Mouse (Mus musculus) embryonic facial prominence, embryonic 12.5 days (tissue): ENCODE results near the gene Wipi1. TPM values are rescaled to one million over a fixed set of nuclear protein-coding genes. Genes with fewer than 3 reads are reported as not detected.

Source experiments
- ATAC-seq: fragments of 200-750 bp; cut with Nextera tagmentation; 2 replicates; pipeline ENCODE4 v1.8.0; 2017; ENCODE audit not compliant: insufficient number of reproducible peaks, insufficient read depth, low FRiP score, low TSS enrichment
- H3K27ac ChIP-seq: fragments of 300-500 bp; sonication (generic); 2 replicates; pipeline ENCODE4 v1.5.1; 2016; ENCODE audit warnings: mild to moderate bottlenecking
- H3K27me3 ChIP-seq: fragments of 300-500 bp; sonication (generic); 2 replicates; pipeline ENCODE4 v1.6.1; 2016; ENCODE audit warnings: mild to moderate bottlenecking, moderate library complexity
- H3K36me3 ChIP-seq: fragments of 300-500 bp; sonication (generic); 2 replicates; pipeline ENCODE4 v1.6.1; 2016; ENCODE audit warnings: mild to moderate bottlenecking
- H3K4me1 ChIP-seq: fragments of 300-500 bp; sonication (generic); 2 replicates; pipeline ENCODE4 v1.6.1; 2016
- H3K4me2 ChIP-seq: fragments of 300-500 bp; sonication (generic); replicated peaks from 2 replicates; pipeline ENCODE4 v1.6.1; 2016; ENCODE audit warnings: mild to moderate bottlenecking, moderate library complexity
- H3K4me3 ChIP-seq: fragments of 300-500 bp; sonication (generic); 2 replicates; pipeline ENCODE4 v1.5.1; 2016; ENCODE audit warnings: mild to moderate bottlenecking
- H3K9ac ChIP-seq: fragments of 300-500 bp; sonication (generic); 2 replicates; pipeline ENCODE4 v1.6.1; 2016; ENCODE audit warnings: mild to moderate bottlenecking, moderate library complexity
- H3K9me3 ChIP-seq: fragments of 300-500 bp; sonication (generic); 2 replicates; pipeline ENCODE4 v1.6.1; 2016; ENCODE audit warnings: mild to moderate bottlenecking, moderate library complexity
- WGBS: fragments of 180-500 bp; shearing (Covaris S2); methylation state at CpG from one replicate; pipeline ENCODE4 v1.1.7; 2016; 5-methylcytosine and 5-hydroxymethylcytosine counted together
- polyA plus RNA-seq: library from polyadenylated mRNA; unstranded; fragments of >200 nt; fragmentation: Nextera tagmentation; extraction: Ambion mirVana; gene quantifications from 2 replicates; pipeline ENCODE4 v1.2.1, GENCODE M21; 2016

The Wipi1 gene
- polyA plus RNA-seq, 1 experiment from 2014 or later, result 43.0 TPM

GRCm38 (mm10) chr11:109616352-109616751 is 4.6 kb upstream of the Wipi1 start:
- Histone ChIP-seq H3K9ac (no peak overlapping the region), H3K4me1 (no peaks in the 10 kb centered on the region), H3K9me3 (no peaks in the 10 kb centered on the region), H3K4me3 (no peak overlapping the region), H3K36me3 (no peaks in the 10 kb centered on the region), H3K27me3 (no peaks in the 10 kb centered on the region), H3K27ac (no peak overlapping the region), H3K4me2 (no peak overlapping the region)
- 41% methylated on average over 4 of the region's 4 CpGs for WGBS
- no peak for ATAC-seq

- H3K4me1 ChIP-seq, result peaks cover 3% of the 10 kb centered on the region; the same call in 1 of the 2 replicates
- H3K36me3 ChIP-seq, result no peaks in the 10 kb centered on the region
- H3K9me3 ChIP-seq, result no peaks in the 10 kb centered on the region
- no peaks in the 10 kb centered on the region for H3K27me3 ChIP-seq
- ATAC-seq, result no peak
- H3K9ac ChIP-seq, result no peak overlapping the region
- no peak overlapping the region for H3K4me2 ChIP-seq
- no peak overlapping the region for H3K4me3 ChIP-seq
- WGBS, result 59% methylated on average over 9 of the region's 9 CpGs
- no peak overlapping the region for H3K27ac ChIP-seq
Observed at GRCm38 (mm10) chr11:109615286-109615685, 3.5 kb upstream of the Wipi1 start.

- Histone ChIP-seq H3K4me1 (peaks cover 13% of the 10 kb centered on the region), H3K9me3 (no peaks in the 10 kb centered on the region), H3K36me3 (no peaks in the 10 kb centered on the region), H3K27ac (no peak overlapping the region), H3K4me2 (no peak overlapping the region), H3K9ac (no peak overlapping the region), H3K4me3 (no peak overlapping the region), H3K27me3 (no peaks in the 10 kb centered on the region)
- WGBS, result 73% methylated on average over 7 of the region's 7 CpGs
- no peak for ATAC-seq
Observed at GRCm38 (mm10) chr11:109612871-109613529, 1.2 kb upstream of the Wipi1 start.

GRCm38 (mm10) chr11:109610795-109611302 is 918 bp downstream of the Wipi1 start:
- H3K27ac ChIP-seq, result peak overlapping the region; percentile 82
- H3K36me3 ChIP-seq, result no peaks in the 10 kb centered on the region
- H3K4me3 ChIP-seq, result peak overlapping the region; percentile 73
- ATAC-seq, result peak; percentile 38
- peak overlapping the region; percentile 72 for H3K9ac ChIP-seq
- H3K4me1 ChIP-seq, result peaks cover 13% of the 10 kb centered on the region
- H3K4me2 ChIP-seq, result peak overlapping the region; percentile 78
- no peaks in the 10 kb centered on the region for H3K9me3 ChIP-seq
- H3K27me3 ChIP-seq, result no peaks in the 10 kb centered on the region
- under 1% methylated on average over 26 of the region's 26 CpGs for WGBS

- no peaks in the 10 kb centered on the region for H3K9me3 ChIP-seq
- WGBS, result 8% methylated on average over 9 of the region's 9 CpGs
- no peaks in the 10 kb centered on the region for H3K36me3 ChIP-seq
- H3K4me3 ChIP-seq, result peak overlapping the region; percentile 73
- H3K4me1 ChIP-seq, result peaks cover 13% of the 10 kb centered on the region
- H3K27ac ChIP-seq, result peak overlapping the region; percentile 82; the same call in 1 of the 2 replicates
- no peak for ATAC-seq
- no peaks in the 10 kb centered on the region for H3K27me3 ChIP-seq
- peak overlapping the region; percentile 72 for H3K9ac ChIP-seq
- H3K4me2 ChIP-seq, result peak overlapping the region; percentile 78
Observed at GRCm38 (mm10) chr11:109610046-109610794, 1.5 kb downstream of the Wipi1 start.

GRCm38 (mm10) chr11:109608976-109609625 is 2.7 kb downstream of the Wipi1 start:
- Histone ChIP-seq H3K36me3 (0 out of 2 replicates have a peak, but pooled peaks cover 6% of the 10 kb centered on the region), H3K9ac (no peak overlapping the region), H3K4me1 (peaks cover 13% of the 10 kb centered on the region), H3K27ac (no peak overlapping the region), H3K4me2 (0 out of 2 replicates have a peak overlapping the region, but pooled peaks have one; percentile 78), H3K27me3 (no peaks in the 10 kb centered on the region), H3K9me3 (no peaks in the 10 kb centered on the region), H3K4me3 (no peak overlapping the region)
- 70% methylated on average over 6 of the region's 6 CpGs for WGBS
- no peak for ATAC-seq

GRCm38 (mm10) chr11:109607600-109607999 is 4.2 kb downstream of the Wipi1 start:
- Histone ChIP-seq H3K9me3 (no peaks in the 10 kb centered on the region), H3K4me2 (no peak overlapping the region), H3K4me3 (no peak overlapping the region), H3K27me3 (no peaks in the 10 kb centered on the region), H3K27ac (no peak overlapping the region), H3K4me1 (peaks cover 13% of the 10 kb centered on the region), H3K9ac (no peak overlapping the region), H3K36me3 (peaks cover 19% of the 10 kb centered on the region)
- WGBS, result 84% methylated on average over 6 of the region's 6 CpGs
- no peak for ATAC-seq

GRCm38 (mm10) chr11:109598778-109599570 is 12.8 kb downstream of the Wipi1 start:
- ATAC-seq, result no peak
- Histone ChIP-seq H3K4me1 (no peaks in the 10 kb centered on the region), H3K27me3 (no peaks in the 10 kb centered on the region), H3K4me2 (no peak overlapping the region), H3K4me3 (no peak overlapping the region), H3K9ac (no peak overlapping the region), H3K9me3 (no peaks in the 10 kb centered on the region), H3K36me3 (peaks cover 57% of the 10 kb centered on the region), H3K27ac (no peak overlapping the region)
- WGBS, result 83% methylated on average over 12 of the region's 12 CpGs

GRCm38 (mm10) chr11:109594761-109595160 is 17.0 kb downstream of the Wipi1 start:
- no peak overlapping the region for H3K4me3 ChIP-seq
- no peak overlapping the region for H3K27ac ChIP-seq
- no peaks in the 10 kb centered on the region for H3K27me3 ChIP-seq
- H3K36me3 ChIP-seq, result peaks cover 26% of the 10 kb centered on the region
- no peak overlapping the region for H3K9ac ChIP-seq
- H3K9me3 ChIP-seq, result no peaks in the 10 kb centered on the region
- no peak for ATAC-seq
- WGBS, result 91% methylated on average over 8 of the region's 8 CpGs
- no peak overlapping the region for H3K4me2 ChIP-seq
- H3K4me1 ChIP-seq, result peaks cover 7% of the 10 kb centered on the region; the same call in 1 of the 2 replicates

GRCm38 (mm10) chr11:109593200-109593981 is 18.4 kb downstream of the Wipi1 start:
- Histone ChIP-seq H3K9me3 (no peaks in the 10 kb centered on the region), H3K4me1 (peaks cover 7% of the 10 kb centered on the region; the same call in 1 of the 2 replicates), H3K4me2 (no peak overlapping the region), H3K27me3 (no peaks in the 10 kb centered on the region), H3K36me3 (peaks cover 18% of the 10 kb centered on the region), H3K9ac (no peak overlapping the region), H3K4me3 (no peak overlapping the region), H3K27ac (peak overlapping the region; percentile 46; the same call in 1 of the 2 replicates)
- no peak for ATAC-seq
- WGBS, result 37% methylated on average over 6 of the region's 6 CpGs
